Mouse (Mus musculus) right cerebral cortex, adult 2 months (tissue): Measurements from ENCODE around the gene Dpysl5.

Source experiments
- DNase-seq, 2 experiments: peaks; one replicate each; pipeline ENCODE4 v3.0.0; 2021 to 2022; ENCODE audit warnings: low spot score in 2 of 2

Dpysl5 gene

GRCm38 (mm10) chr5:30763511-30763830 is 52.1 kb downstream of the Dpysl5 start:
- no peak for DNase-seq

- DNase-seq, result no peak
Observed at GRCm38 (mm10) chr5:30765596-30766370, 54.4 kb downstream of the Dpysl5 start.

GRCm38 (mm10) chr5:30768082-30768481 is 56.7 kb downstream of the Dpysl5 start:
- no peak for DNase-seq

- DNase-seq, result no peak
Observed at GRCm38 (mm10) chr5:30768598-30768997, 57.2 kb downstream of the Dpysl5 start.

- no peak for DNase-seq
Observed at GRCm38 (mm10) chr5:30769075-30769474, 57.7 kb downstream of the Dpysl5 start.

GRCm38 (mm10) chr5:30774601-30775371 is 63.4 kb downstream of the Dpysl5 start:
- peak; percentile 96 to 97 for DNase-seq

- DNase-seq, result peak in 1 of 2 experiments; percentile 39
Observed at GRCm38 (mm10) chr5:30780699-30781098, 69.3 kb downstream of the Dpysl5 start.

- DNase-seq, result no peak
Observed at GRCm38 (mm10) chr5:30781147-30781546, 69.8 kb downstream of the Dpysl5 start.

- DNase-seq, result no peak
Observed at GRCm38 (mm10) chr5:30787381-30787780, 76.0 kb downstream of the Dpysl5 start.

GRCm38 (mm10) chr5:30790047-30790446 is 78.7 kb downstream of the Dpysl5 start:
- DNase-seq, result no peak

GRCm38 (mm10) chr5:30796125-30796524 is 84.8 kb downstream of the Dpysl5 start:
- DNase-seq, result peak; percentile 81 to 84

- no peak for DNase-seq
Observed at GRCm38 (mm10) chr5:30797482-30797881, 86.1 kb downstream of the Dpysl5 start.

- no peak for DNase-seq
Observed at GRCm38 (mm10) chr5:30797982-30798381, 86.6 kb downstream of the Dpysl5 start.

- no peak for DNase-seq
Observed at GRCm38 (mm10) chr5:30798965-30799364, 87.6 kb downstream of the Dpysl5 start.

- no peak for DNase-seq
Observed at GRCm38 (mm10) chr5:30802724-30803467, 91.5 kb downstream of the Dpysl5 start.

- peak; percentile 94 to 95 for DNase-seq
Observed at GRCm38 (mm10) chr5:30806106-30806505, 94.7 kb downstream of the Dpysl5 start.

- DNase-seq, result peak; percentile 91 to 94
Observed at GRCm38 (mm10) chr5:30814424-30815119, 103.2 kb downstream of the Dpysl5 start, which contains the start of gene Mapre3. Gene Mapre3 (plus strand): TSS chr5:30814641.

- peak in 1 of 2 experiments; percentile 22 for DNase-seq
Observed at GRCm38 (mm10) chr5:30815120-30815465, 103.7 kb downstream of the Dpysl5 start.

GRCm38 (mm10) chr5:30816261-30816791 is 105.0 kb downstream of the Dpysl5 start:
- no peak for DNase-seq

GRCm38 (mm10) chr5:30818758-30819309 is 107.5 kb downstream of the Dpysl5 start:
- peak in 1 of 2 experiments; percentile 26 for DNase-seq

GRCm38 (mm10) chr5:30822689-30823088 is 111.3 kb downstream of the Dpysl5 start:
- DNase-seq, result no peak
